ENCODE assay signal across 12 mouse cellular contexts in the genomic region with DNA sequence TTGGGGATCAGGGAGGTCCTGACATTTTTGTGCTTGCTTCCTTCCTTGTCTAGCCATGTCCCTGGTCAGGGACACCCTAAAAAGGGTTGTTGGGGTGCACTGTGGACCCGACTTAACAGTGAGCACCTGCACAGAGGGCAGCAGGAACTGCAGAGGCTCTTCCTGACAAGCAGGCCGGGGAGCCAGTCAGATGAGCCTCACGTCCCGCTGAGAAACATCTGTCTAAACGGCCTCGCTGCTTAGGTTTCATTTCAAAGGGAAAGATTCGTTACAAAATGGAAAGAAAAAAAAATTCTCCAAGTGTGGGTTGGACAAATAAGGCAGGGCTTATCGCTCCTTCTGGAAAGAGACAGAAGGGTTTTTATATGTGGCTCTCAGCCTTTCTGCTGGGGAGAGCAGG. TPM values are rescaled to one million over a fixed set of nuclear protein-coding genes. Genes with fewer than 3 reads are reported as not detected.
DNase-seq lines count a peak whose midpoint lies in the region; ATAC-seq and TF ChIP-seq lines count a peak whose summit lies in the region.
"Had no signal": no experiment of that assay in that cellular context is flagged by ENCODE, and none has a peak within 500 bp of the region (broad histone marks: within the 10 kb centered on the region; RNA-seq: fewer than 3 reads in every experiment).

No protein-coding gene starts in this region.

- DNase-seq in forebrain, embryonic 14.5 days (ENCODE audit: low spot score) = peak; percentile 22
- DNase-seq in lung, embryonic 14.5 days = no peak
- no peak for DNase-seq in lung, postnatal 4 days
- DNase-seq in embryonic facial prominence, embryonic 10.5 days (ENCODE audit: low spot score) = no peak
- DNase-seq in urinary bladder, postnatal 10 days (ENCODE audit: low spot score) = no peak
- no peak for DNase-seq in adrenal gland, postnatal 10 days
- DNase-seq: B cell, adult 2 months; heart, adult 2 months; left cerebral cortex, postnatal 4 days; right cerebral cortex, postnatal 14 days had no signal

- no peaks in the 10 kb centered on the region for H3K36me3 ChIP-seq in forebrain, embryonic 14.5 days (ENCODE audit: control insufficient read depth, insufficient read depth, low read length)
- H3K36me3 ChIP-seq in forebrain, embryonic 15.5 days = no peaks in the 10 kb centered on the region
- no peaks in the 10 kb centered on the region for H3K36me3 ChIP-seq in lung, embryonic 14.5 days (ENCODE audit: insufficient read depth)
- no peaks in the 10 kb centered on the region for H3K36me3 ChIP-seq in embryonic facial prominence, embryonic 10.5 days (replicated peaks)
- H3K36me3 ChIP-seq in limb, embryonic 15.5 days = no peaks in the 10 kb centered on the region

- H3K4me1 ChIP-seq in forebrain, embryonic 14.5 days (ENCODE audit: control insufficient read depth, insufficient read depth, low read length) = no peaks in the 10 kb centered on the region; the same call in 1 of the 2 replicates
- peaks cover 7% of the 10 kb centered on the region; the same call in 1 of the 2 replicates for H3K4me1 ChIP-seq in forebrain, embryonic 15.5 days
- 0 out of 2 replicates have a peak, but pooled peaks cover 4% of the 10 kb centered on the region for H3K4me1 ChIP-seq in lung, embryonic 14.5 days (ENCODE audit: insufficient read depth)
- H3K4me1 ChIP-seq in embryonic facial prominence, embryonic 10.5 days = peaks cover 56% of the 10 kb centered on the region
- H3K4me1 ChIP-seq in limb, embryonic 15.5 days = peaks cover 46% of the 10 kb centered on the region

- H3K4me2 ChIP-seq in forebrain, embryonic 14.5 days (ENCODE audit: low read length) = no peak overlapping the region
- H3K4me2 ChIP-seq in forebrain, embryonic 15.5 days (replicated peaks) = no peak overlapping the region
- peak overlapping the region; percentile 18; the same call in 1 of the 2 replicates for H3K4me2 ChIP-seq in lung, embryonic 14.5 days
- no peak overlapping the region for H3K4me2 ChIP-seq in limb, embryonic 15.5 days

- H3K4me3 ChIP-seq in forebrain, embryonic 14.5 days (ENCODE audit: low read depth, low read length) = no peak overlapping the region
- H3K4me3 ChIP-seq in forebrain, embryonic 15.5 days = no peak overlapping the region
- H3K4me3 ChIP-seq in lung, embryonic 14.5 days (ENCODE audit: low read depth, low read length) = no peak overlapping the region
- no peak overlapping the region for H3K4me3 ChIP-seq in embryonic facial prominence, embryonic 10.5 days
- H3K4me3 ChIP-seq in limb, embryonic 15.5 days = no peak overlapping the region
- H3K4me3 ChIP-seq: heart, adult 2 months had no signal

- ATAC-seq in forebrain, embryonic 14.5 days = no peak
- ATAC-seq in forebrain, embryonic 15.5 days (replicated peaks) = no peak
- no peak for ATAC-seq in lung, embryonic 14.5 days (ENCODE audit: insufficient read depth)
- no peak for ATAC-seq in limb, embryonic 15.5 days (ENCODE audit: insufficient number of reproducible peaks, low FRiP score, low TSS enrichment, low read depth)

- no peak for TF ChIP-seq CTCF in lung, embryonic 14.5 days (IDR thresholded peaks at IDR 0.05; ENCODE audit: low read depth)

- no peak overlapping the region for H3K9ac ChIP-seq in forebrain, embryonic 14.5 days (ENCODE audit: low read length)
- no peak overlapping the region for H3K9ac ChIP-seq in forebrain, embryonic 15.5 days (replicated peaks)
- 0 out of 2 replicates have a peak overlapping the region, but pooled peaks have one; percentile 8 for H3K9ac ChIP-seq in lung, embryonic 14.5 days
- no peak overlapping the region for H3K9ac ChIP-seq in limb, embryonic 15.5 days

- WGBS in forebrain, embryonic 14.5 days = 38% methylated on average over 8 of the region's 8 CpGs
- WGBS in forebrain, embryonic 15.5 days = 35% methylated on average over 8 of the region's 8 CpGs
- WGBS in lung, embryonic 14.5 days = 23% methylated on average over 8 of the region's 8 CpGs
- 36% methylated on average over 8 of the region's 8 CpGs for WGBS in embryonic facial prominence, embryonic 10.5 days
- 22% methylated on average over 8 of the region's 8 CpGs for WGBS in limb, embryonic 15.5 days

- H3K27ac ChIP-seq in forebrain, embryonic 14.5 days (ENCODE audit: low read depth, low read length) = no peak overlapping the region
- H3K27ac ChIP-seq in forebrain, embryonic 15.5 days (replicated peaks) = no peak overlapping the region
- 0 out of 2 replicates have a peak overlapping the region, but pooled peaks have one; percentile 25 for H3K27ac ChIP-seq in lung, embryonic 14.5 days (ENCODE audit: low read depth)
- peak overlapping the region; percentile 74 for H3K27ac ChIP-seq in embryonic facial prominence, embryonic 10.5 days (replicated peaks)
- H3K27ac ChIP-seq in limb, embryonic 15.5 days = peak overlapping the region; percentile 54
- H3K27ac ChIP-seq: heart, adult 2 months had no signal

- H3K9me3 ChIP-seq in forebrain, embryonic 14.5 days (replicated peaks; ENCODE audit: control insufficient read depth, low read length) = no peaks in the 10 kb centered on the region
- no peaks in the 10 kb centered on the region for H3K9me3 ChIP-seq in forebrain, embryonic 15.5 days
- no peaks in the 10 kb centered on the region for H3K9me3 ChIP-seq in lung, embryonic 14.5 days (ENCODE audit: low read depth, low read length)
- H3K9me3 ChIP-seq in embryonic facial prominence, embryonic 10.5 days = 0 out of 2 replicates have a peak, but pooled peaks cover 3% of the 10 kb centered on the region
- no peaks in the 10 kb centered on the region for H3K9me3 ChIP-seq in limb, embryonic 15.5 days

- no peaks in the 10 kb centered on the region for H3K27me3 ChIP-seq in forebrain, embryonic 14.5 days (replicated peaks; ENCODE audit: control insufficient read depth, insufficient read depth, low read length)
- H3K27me3 ChIP-seq in forebrain, embryonic 15.5 days = no peaks in the 10 kb centered on the region
- no peaks in the 10 kb centered on the region for H3K27me3 ChIP-seq in lung, embryonic 14.5 days (ENCODE audit: insufficient read depth, low read length)
- H3K27me3 ChIP-seq in embryonic facial prominence, embryonic 10.5 days (replicated peaks; ENCODE audit: low read depth, poor library complexity, severe bottlenecking) = no peaks in the 10 kb centered on the region
- no peaks in the 10 kb centered on the region for H3K27me3 ChIP-seq in limb, embryonic 15.5 days

RNA-seq across cellular contexts. Expression of a gene that starts 40.4 kb away (rescaled TPM):
- 0.85 and 1.2 TPM in 2 replicates for polyA plus RNA-seq in forebrain, embryonic 14.5 days (2014; fragmentation: Nextera tagmentation; extraction: Ambion mirVana)
- 0.86 and 0.90 TPM in 2 replicates for polyA plus RNA-seq in forebrain, embryonic 15.5 days (2015; fragmentation: Nextera tagmentation; extraction: Ambion mirVana)
- 0.49 and 0.51 TPM in 2 replicates for polyA plus RNA-seq in lung, embryonic 14.5 days (2014; fragmentation: Nextera tagmentation; extraction: Ambion mirVana)
- polyA plus RNA-seq in embryonic facial prominence, embryonic 10.5 days (2016; fragmentation: Nextera tagmentation; extraction: Ambion mirVana) = 2.0 and 2.2 TPM in 2 replicates
- 11.2 and 12.2 TPM in 2 replicates for polyA plus RNA-seq in limb, embryonic 15.5 days (2015; fragmentation: Nextera tagmentation; extraction: Ambion mirVana)
- 1 to 10 TPM; 2.0 to 2.5 TPM for total RNA-seq in adrenal gland, postnatal 10 days (2021)

Comparison
In these comparisons a context has a peak if more than half of its experiments do, and no peak if none do; other contexts are left out.
1. H3K27ac ChIP-seq: peak in lung, embryonic 14.5 days (single experiment), embryonic facial prominence, embryonic 10.5 days (single experiment) and limb, embryonic 15.5 days (single experiment); none in forebrain, embryonic 14.5 days (single experiment) and forebrain, embryonic 15.5 days (single experiment).